Mouse (Mus musculus) limb, embryonic 12.5 days (tissue): ENCODE measurements around the gene Actn3. TPM values are rescaled to one million over a fixed set of nuclear protein-coding genes. Genes with fewer than 3 reads are reported as not detected.

Experiments
- polyA plus RNA-seq: library from polyadenylated mRNA; unstranded; fragments of >200 nt; fragmentation: Nextera tagmentation; extraction: Ambion mirVana; gene quantifications from 2 replicates; pipeline ENCODE4 v1.2.1, GENCODE M21; 2016

The Actn3 gene
- polyA plus RNA-seq, 1 experiment from 2014 or later, result 9.0 TPM

Other genes with a start within 250 kb of the Actn3 start
- 5.6 and 6.9 TPM in 2 replicates for gene Gm960, start 179.2 kb downstream of the Actn3 start, polyA plus RNA-seq
- 2.6 and 2.7 TPM in 2 replicates for gene Sptbn2, start 166.7 kb downstream of the Actn3 start, polyA plus RNA-seq
- gene Rbm4b, start 121.4 kb downstream of the Actn3 start, polyA plus RNA-seq, result 111 and 116 TPM in 2 replicates
- 80.1 and 90.2 TPM in 2 replicates for gene Rbm4, start 84.0 kb downstream of the Actn3 start, polyA plus RNA-seq
- 36.3 and 57.2 TPM in 2 replicates for gene Gm21992, start 66.3 kb downstream of the Actn3 start, polyA plus RNA-seq
- gene Rbm14, start 66.3 kb downstream of the Actn3 start, polyA plus RNA-seq, result 113 and 114 TPM in 2 replicates
- gene Ccs, start 38.6 kb downstream of the Actn3 start, polyA plus RNA-seq, result 56.4 and 60.4 TPM in 2 replicates
- gene Ccdc87, start 38.5 kb downstream of the Actn3 start, polyA plus RNA-seq, result 0.06 and 0.09 TPM in 2 replicates
- gene Ctsf, start 22.8 kb downstream of the Actn3 start, polyA plus RNA-seq, result 31.6 and 36.0 TPM in 2 replicates
- 9.5 and 10.7 TPM in 2 replicates for gene Zdhhc24, start 759 bp upstream of the Actn3 start, polyA plus RNA-seq
- gene Bbs1, start 28.7 kb upstream of the Actn3 start, polyA plus RNA-seq, result 5.1 and 6.5 TPM in 2 replicates
- 148 and 152 TPM in 2 replicates for gene Dpp3, start 50.4 kb upstream of the Actn3 start, polyA plus RNA-seq
- 3.4 and 4.5 TPM in 2 replicates for gene Peli3, start 65.2 kb upstream of the Actn3 start, polyA plus RNA-seq
- 153 and 154 TPM in 2 replicates for gene Mrpl11, start 84.2 kb upstream of the Actn3 start, polyA plus RNA-seq
- gene Npas4, start 112.4 kb upstream of the Actn3 start, polyA plus RNA-seq, result not detected in 2 replicates
- gene Slc29a2, start 146.0 kb upstream of the Actn3 start, polyA plus RNA-seq, result 4.9 and 5.7 TPM in 2 replicates
- 42.3 and 44.8 TPM in 2 replicates for gene B4gat1, start 160.9 kb upstream of the Actn3 start, polyA plus RNA-seq
- 2.4 and 4.1 TPM in 2 replicates for gene AC124502.3, start 161.0 kb upstream of the Actn3 start, polyA plus RNA-seq
- 48.3 and 49.5 TPM in 2 replicates for gene Brms1, start 163.4 kb upstream of the Actn3 start, polyA plus RNA-seq
- gene Rin1, start 172.6 kb upstream of the Actn3 start, polyA plus RNA-seq, result 2.4 and 2.5 TPM in 2 replicates
- 30.6 and 38.1 TPM in 2 replicates for gene Cd248, start 190.2 kb upstream of the Actn3 start, polyA plus RNA-seq
- gene Tmem151a, start 207.6 kb upstream of the Actn3 start, polyA plus RNA-seq, result 2.3 and 2.8 TPM in 2 replicates
- gene Yif1a, start 210.6 kb upstream of the Actn3 start, polyA plus RNA-seq, result 60.7 and 69.4 TPM in 2 replicates
- 43.0 and 46.3 TPM in 2 replicates for gene Cnih2, start 220.6 kb upstream of the Actn3 start, polyA plus RNA-seq
- gene Rab1b, start 229.2 kb upstream of the Actn3 start, polyA plus RNA-seq, result 237 and 239 TPM in 2 replicates
- gene Klc2, start 240.7 kb upstream of the Actn3 start, polyA plus RNA-seq, result 28.1 and 32.1 TPM in 2 replicates